Mouse (Mus musculus) midbrain, embryonic 16.5 days (tissue): ENCODE measurements at regions not wholly inside any gene's neighbourhood (a gene's known extent, or its start where the extent isn't known, plus 50 kb on each side); places are given as distances from the start of the nearest gene placed in this dataset.

Experiments used
- ATAC-seq: fragments of 200-750 bp; cut with Nextera tagmentation; 2 replicates; pipeline ENCODE4 v1.8.0; 2017; ENCODE audit warnings: moderate TSS enrichment
- H3K27ac ChIP-seq: fragments of 300-500 bp; sonication (generic); 2 replicates; pipeline ENCODE4 v1.5.1; 2014; ENCODE audit warnings: mild to moderate bottlenecking, low read length, mixed read lengths
- H3K27me3 ChIP-seq: fragments of 300-500 bp; sonication (generic); 2 replicates; pipeline ENCODE4 v1.6.1; 2014; ENCODE audit warnings: low read depth, low read length, mixed read lengths; ENCODE audit not compliant: control insufficient read depth, insufficient read depth
- H3K36me3 ChIP-seq: fragments of 300-500 bp; sonication (generic); 2 replicates; pipeline ENCODE4 v1.6.1; 2014; ENCODE audit warnings: mild to moderate bottlenecking, low read length, moderate library complexity, mixed read lengths; ENCODE audit not compliant: control insufficient read depth, insufficient read depth
- H3K4me1 ChIP-seq: fragments of 300-500 bp; sonication (generic); 2 replicates; pipeline ENCODE4 v1.6.1; 2014; ENCODE audit warnings: mild to moderate bottlenecking, low read length, mixed read lengths; ENCODE audit not compliant: control insufficient read depth, insufficient read depth
- H3K4me2 ChIP-seq: fragments of 300-500 bp; sonication (generic); 2 replicates; pipeline ENCODE4 v1.6.1; 2014; ENCODE audit warnings: mild to moderate bottlenecking, low read length, mixed read lengths
- H3K4me3 ChIP-seq: fragments of 300-500 bp; sonication (generic); 2 replicates; pipeline ENCODE4 v1.5.1; 2014; ENCODE audit warnings: low read depth, mild to moderate bottlenecking, low read length, moderate library complexity, mixed read lengths
- H3K9ac ChIP-seq: fragments of 300-500 bp; sonication (generic); 2 replicates; pipeline ENCODE4 v1.6.1; 2014; ENCODE audit warnings: low read depth, low read length, mixed read lengths
- H3K9me3 ChIP-seq: fragments of 300-500 bp; sonication (generic); replicated peaks from 2 replicates; pipeline ENCODE4 v1.6.1; 2014; ENCODE audit warnings: mild to moderate bottlenecking, low read length, mixed read lengths; ENCODE audit not compliant: control insufficient read depth, poor library complexity, severe bottlenecking
- WGBS: fragments of 180-500 bp; shearing (Covaris S2); extraction: QIAGEN DNeasy Blood & Tissue Kit; methylation state at CpG from one replicate; pipeline ENCODE4 v1.1.7; 2014; 5-methylcytosine and 5-hydroxymethylcytosine counted together

DNA sequence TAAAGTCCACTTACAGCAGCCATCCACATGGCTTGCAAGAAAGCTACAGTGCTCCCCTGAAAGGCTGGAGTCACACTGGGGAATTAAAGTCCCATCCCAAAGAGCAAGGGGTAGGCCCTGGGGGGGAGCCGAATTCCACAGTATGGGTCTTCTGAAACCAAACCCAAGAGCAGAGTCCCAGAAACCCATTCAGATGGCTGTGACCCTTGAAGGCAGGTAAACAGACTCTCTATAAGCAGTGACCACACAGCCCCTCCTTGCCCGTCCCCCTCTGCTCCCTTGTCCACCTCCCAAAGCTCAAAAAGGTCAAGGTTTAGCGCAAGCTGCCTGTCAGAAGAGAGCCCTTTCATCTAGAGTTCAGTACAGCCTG lies 176.9 kb upstream of the Bmp4 start:
- Histone ChIP-seq H3K4me3 (no peak overlapping the region), H3K9ac (no peak overlapping the region), H3K36me3 (no peaks in the 10 kb centered on the region), H3K27me3 (no peaks in the 10 kb centered on the region), H3K9me3 (no peaks in the 10 kb centered on the region), H3K27ac (no peak overlapping the region), H3K4me2 (no peak overlapping the region), H3K4me1 (peaks cover 3% of the 10 kb centered on the region)
- 62% methylated on average over 3 of the region's 3 CpGs for WGBS
- no peak for ATAC-seq

DNA sequence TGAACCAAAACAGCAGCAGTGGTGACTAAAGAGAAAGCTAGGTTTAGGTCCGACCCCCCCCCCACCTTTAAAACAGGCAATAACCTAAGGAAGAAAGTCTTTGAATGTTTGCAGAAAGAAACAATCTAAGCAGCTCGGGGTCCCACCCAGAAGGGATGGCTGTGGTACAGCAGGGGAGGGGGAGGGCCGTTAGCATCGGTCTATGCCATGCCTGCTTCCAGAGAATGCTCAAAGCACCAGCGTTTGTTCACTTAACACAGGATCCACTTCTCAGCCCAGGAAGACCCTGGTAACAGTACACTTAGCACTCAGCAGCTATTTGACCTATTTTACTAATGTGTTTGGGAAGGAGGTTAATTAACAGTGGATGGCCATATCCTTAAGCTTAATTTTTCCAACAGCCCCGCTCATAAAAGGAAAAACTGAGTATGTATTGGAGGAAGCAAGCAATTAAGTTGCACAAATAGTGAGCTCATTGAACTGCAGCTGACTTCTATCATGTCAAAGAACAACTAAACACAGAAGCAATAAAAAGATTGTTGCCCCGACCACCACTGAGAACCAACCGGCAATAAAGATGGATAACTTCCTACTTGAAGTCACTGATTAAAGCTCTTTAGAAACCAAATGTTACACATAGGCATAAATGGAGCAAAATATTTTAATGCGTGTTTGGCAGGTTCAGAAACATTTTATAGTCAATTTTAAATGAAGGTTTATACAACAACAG lies 176.4 kb upstream of the Bmp4 start:
- Histone ChIP-seq H3K4me2 (no peak overlapping the region), H3K36me3 (no peaks in the 10 kb centered on the region), H3K9me3 (no peaks in the 10 kb centered on the region), H3K4me3 (no peak overlapping the region), H3K4me1 (peaks cover under 1% of the 10 kb centered on the region), H3K9ac (no peak overlapping the region), H3K27ac (no peak overlapping the region), H3K27me3 (no peaks in the 10 kb centered on the region)
- WGBS, result 76% methylated on average over 9 of the region's 9 CpGs
- peak; percentile 32; the same call in 1 of the 2 replicates for ATAC-seq

DNA sequence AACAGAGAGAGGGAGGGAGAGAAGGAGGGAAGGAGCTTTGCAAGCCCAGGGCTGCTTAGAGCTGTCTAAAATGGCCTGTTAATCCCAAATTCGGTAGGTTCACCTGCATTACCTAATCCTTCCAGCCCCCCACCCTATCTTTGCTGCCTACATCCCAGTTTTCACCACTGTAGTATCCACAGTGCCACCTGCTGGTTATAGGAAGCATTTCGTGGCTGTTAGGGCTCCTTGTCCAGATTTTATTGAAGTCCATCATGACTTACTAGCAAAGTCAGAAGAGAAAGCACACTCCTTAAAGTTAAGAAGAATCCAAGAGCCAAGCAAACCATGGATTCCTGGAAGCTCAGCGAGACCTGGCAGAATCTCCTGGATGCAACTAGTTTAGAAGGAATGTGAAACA lies 174.5 kb upstream of the Bmp4 start:
- Histone ChIP-seq H3K27me3 (no peaks in the 10 kb centered on the region), H3K9me3 (no peaks in the 10 kb centered on the region), H3K4me3 (no peak overlapping the region), H3K27ac (no peak overlapping the region), H3K9ac (no peak overlapping the region), H3K4me1 (no peaks in the 10 kb centered on the region; the same call in 1 of the 2 replicates), H3K36me3 (no peaks in the 10 kb centered on the region), H3K4me2 (no peak overlapping the region)
- 17% methylated on average over 3 of the region's 3 CpGs for WGBS
- ATAC-seq, result no peak

- ATAC-seq, result no peak
- no peaks in the 10 kb centered on the region for H3K4me1 ChIP-seq
- 88% methylated on average over 5 of the region's 5 CpGs for WGBS
- H3K4me3 ChIP-seq, result no peak overlapping the region
- H3K9me3 ChIP-seq, result no peaks in the 10 kb centered on the region
- H3K27me3 ChIP-seq, result no peaks in the 10 kb centered on the region
- no peak overlapping the region for H3K27ac ChIP-seq
- no peaks in the 10 kb centered on the region for H3K36me3 ChIP-seq
- no peak overlapping the region for H3K9ac ChIP-seq
- no peak overlapping the region for H3K4me2 ChIP-seq
Measured at GRCm38 (mm10) chr14:46562016-46562415, 171.5 kb upstream of the Bmp4 start.

GRCm38 (mm10) chr14:46553239-46553638 lies 162.8 kb upstream of the Bmp4 start:
- no peaks in the 10 kb centered on the region for H3K4me1 ChIP-seq
- ATAC-seq, result no peak
- no peak overlapping the region for H3K4me2 ChIP-seq
- H3K36me3 ChIP-seq, result no peaks in the 10 kb centered on the region
- no peak overlapping the region for H3K4me3 ChIP-seq
- no peaks in the 10 kb centered on the region for H3K9me3 ChIP-seq
- no peak overlapping the region for H3K9ac ChIP-seq
- WGBS, result 98% methylated on average over 2 of the region's 2 CpGs
- H3K27me3 ChIP-seq, result no peaks in the 10 kb centered on the region
- H3K27ac ChIP-seq, result no peak overlapping the region

DNA sequence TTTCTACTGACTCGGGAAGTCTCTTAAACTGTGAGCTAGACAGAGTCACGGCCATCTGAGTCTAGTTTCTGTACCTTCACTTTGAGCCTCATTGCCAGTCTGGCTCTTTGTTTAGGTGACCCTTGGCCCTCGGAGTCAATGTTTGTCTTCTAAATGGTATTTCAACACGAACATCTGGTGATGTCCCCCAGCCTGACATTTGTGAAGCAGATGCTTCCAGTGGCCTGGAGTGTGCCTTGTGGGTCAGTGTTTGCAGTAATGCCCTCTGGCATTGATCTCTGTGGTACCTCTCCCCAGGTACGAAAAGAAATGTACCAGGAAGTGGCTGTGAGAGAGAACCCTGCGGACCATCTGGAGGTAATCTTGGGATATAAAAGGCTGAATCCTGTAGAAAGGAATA lies 155.7 kb upstream of the Bmp4 start:
- H3K9me3 ChIP-seq, result no peaks in the 10 kb centered on the region
- no peak overlapping the region for H3K27ac ChIP-seq
- no peaks in the 10 kb centered on the region for H3K4me1 ChIP-seq
- ATAC-seq, result no peak
- H3K36me3 ChIP-seq, result no peaks in the 10 kb centered on the region
- no peaks in the 10 kb centered on the region for H3K27me3 ChIP-seq
- no peak overlapping the region for H3K4me3 ChIP-seq
- 84% methylated on average over 6 of the region's 6 CpGs for WGBS
- no peak overlapping the region for H3K9ac ChIP-seq
- no peak overlapping the region for H3K4me2 ChIP-seq

- WGBS, result 89% methylated on average over 6 of the region's 6 CpGs
- H3K9me3 ChIP-seq, result no peaks in the 10 kb centered on the region
- H3K27ac ChIP-seq, result no peak overlapping the region
- no peaks in the 10 kb centered on the region for H3K36me3 ChIP-seq
- H3K4me1 ChIP-seq, result no peaks in the 10 kb centered on the region
- no peak for ATAC-seq
- no peak overlapping the region for H3K9ac ChIP-seq
- H3K4me3 ChIP-seq, result no peak overlapping the region
- H3K27me3 ChIP-seq, result no peaks in the 10 kb centered on the region
- no peak overlapping the region for H3K4me2 ChIP-seq
Measured at GRCm38 (mm10) chr14:46539466-46540187, 149.2 kb upstream of the Bmp4 start.

DNA sequence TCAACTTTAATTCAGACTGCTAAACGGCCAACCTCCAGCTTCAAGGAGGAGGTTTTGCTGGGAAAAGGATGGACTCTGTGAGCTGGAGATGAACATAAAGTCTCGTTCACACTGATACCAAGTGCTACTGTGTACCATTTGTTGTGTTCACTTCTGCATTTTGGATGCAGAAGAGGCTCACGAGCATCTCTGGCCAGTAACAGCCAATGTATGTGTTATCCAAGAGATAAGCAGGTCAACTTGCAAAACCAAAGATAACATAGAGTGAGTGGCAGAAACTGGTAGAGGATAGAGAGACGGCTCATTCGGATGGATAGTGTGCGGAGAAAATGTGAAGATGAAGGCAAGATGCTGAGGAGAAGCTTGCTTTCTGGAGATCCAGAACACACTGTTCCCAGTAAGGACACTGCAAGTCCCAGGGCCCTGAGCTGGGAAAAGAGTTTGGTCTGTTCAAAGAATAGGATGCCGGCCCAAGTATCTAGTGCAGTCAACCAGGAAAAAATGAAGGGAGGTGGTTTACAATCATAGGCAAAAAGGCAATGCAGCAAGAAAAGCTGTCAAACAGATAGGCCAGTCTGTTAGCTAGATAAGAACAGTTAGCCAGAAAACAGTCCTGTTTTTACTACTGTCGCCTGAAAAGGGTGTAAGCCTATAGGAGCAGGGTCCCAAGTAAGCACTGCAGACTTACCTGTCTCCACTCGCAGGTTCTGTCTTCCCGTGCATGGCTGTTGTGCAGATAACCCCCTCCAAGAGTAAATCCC lies 145.7 kb upstream of the Bmp4 start:
- no peak overlapping the region for H3K4me2 ChIP-seq
- WGBS, result 87% methylated on average over 10 of the region's 10 CpGs
- no peak overlapping the region for H3K4me3 ChIP-seq
- ATAC-seq, result no peak
- H3K9me3 ChIP-seq, result no peaks in the 10 kb centered on the region
- H3K27me3 ChIP-seq, result no peaks in the 10 kb centered on the region
- no peaks in the 10 kb centered on the region for H3K4me1 ChIP-seq
- no peak overlapping the region for H3K27ac ChIP-seq
- no peak overlapping the region for H3K9ac ChIP-seq
- no peaks in the 10 kb centered on the region for H3K36me3 ChIP-seq

DNA sequence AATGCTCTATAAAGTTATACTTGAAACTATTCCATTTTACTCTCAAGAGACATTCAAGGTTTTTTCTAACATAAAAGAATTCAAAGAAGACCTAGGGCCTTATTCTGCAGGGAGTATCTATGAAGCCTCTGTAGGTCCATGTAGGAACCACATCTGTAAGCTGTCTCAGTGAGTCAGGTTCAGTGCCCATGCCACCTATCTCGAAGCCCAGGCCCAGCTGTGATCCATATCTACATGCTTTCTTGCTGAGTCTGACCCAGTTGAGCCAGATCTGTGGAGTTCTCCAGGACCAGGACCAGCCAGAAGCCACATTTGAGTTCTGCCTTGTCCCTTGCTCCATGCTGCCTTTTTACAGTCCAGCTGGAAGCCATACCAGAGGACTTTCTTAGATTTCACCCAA lies 142.2 kb upstream of the Bmp4 start:
- no peaks in the 10 kb centered on the region for H3K27me3 ChIP-seq
- no peak overlapping the region for H3K4me3 ChIP-seq
- no peak overlapping the region for H3K4me2 ChIP-seq
- H3K9me3 ChIP-seq, result no peaks in the 10 kb centered on the region
- no peak overlapping the region for H3K9ac ChIP-seq
- WGBS, result 45% methylated on average over 1 of the region's 1 CpGs
- H3K4me1 ChIP-seq, result no peaks in the 10 kb centered on the region
- H3K36me3 ChIP-seq, result no peaks in the 10 kb centered on the region
- ATAC-seq, result no peak
- H3K27ac ChIP-seq, result no peak overlapping the region
